Mouse (Mus musculus) testis, adult 2 months (tissue): ENCODE measurements around the gene Cfap161.

Experiments
- CTCF ChIP-seq: fragments of 200-500 bp; IDR thresholded peaks from 2 replicates; pipeline ENCODE4 v1.5.1; 2012; ENCODE audit warnings: low read depth, mild to moderate bottlenecking, inconsistent platforms, low read length, moderate library complexity; ENCODE audit not compliant: control insufficient read depth, insufficient read depth, insufficient replicate concordance
- POLR2A ChIP-seq: fragments of 200-500 bp; IDR thresholded peaks from 2 replicates; pipeline ENCODE4 v1.6.1; 2012; ENCODE audit warnings: low read depth, mild to moderate bottlenecking, inconsistent platforms, low read length, moderate library complexity; ENCODE audit not compliant: control insufficient read depth

DNA sequence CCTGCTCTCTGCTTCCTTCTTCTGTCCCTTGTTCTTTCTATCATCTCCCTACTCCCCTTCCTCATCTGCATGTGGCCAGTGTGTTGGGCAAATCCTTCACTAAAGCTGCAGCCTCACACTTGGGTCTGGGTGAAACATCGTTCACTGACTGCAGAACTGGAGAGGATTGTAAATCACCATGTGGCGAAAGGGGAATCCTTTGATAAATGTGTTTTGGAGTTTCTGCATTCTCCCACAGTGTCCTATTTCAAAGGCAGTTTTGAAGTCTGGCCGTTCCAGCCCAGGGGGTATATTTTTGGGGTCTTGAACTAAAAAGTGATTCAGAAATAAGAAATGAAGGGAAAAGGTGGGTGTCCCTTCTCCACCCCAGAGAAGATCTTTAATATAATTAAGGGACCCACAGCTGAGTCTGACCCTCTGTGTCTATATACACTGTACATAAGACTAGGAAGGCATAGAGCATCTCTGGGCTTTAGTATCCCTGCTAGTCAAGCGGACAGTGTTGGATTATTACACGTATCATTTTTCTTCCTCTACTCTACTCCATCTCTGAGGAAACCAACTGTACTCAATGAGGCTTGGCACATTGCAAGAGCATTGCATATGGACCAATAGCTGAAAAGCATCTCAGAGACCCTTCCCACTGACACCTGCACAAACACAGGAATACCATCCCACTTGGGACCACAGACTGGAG, 67.6 kb downstream of the Cfap161 start:
- TF ChIP-seq CTCF, result no peak
- no peak for TF ChIP-seq POLR2A
